Mouse (Mus musculus): ENCODE measurements at regions not wholly inside any gene's neighbourhood (a gene's known extent, or its start where the extent isn't known, plus 50 kb on each side); places are given as distances from the start of the nearest gene placed in this dataset.

DNA sequence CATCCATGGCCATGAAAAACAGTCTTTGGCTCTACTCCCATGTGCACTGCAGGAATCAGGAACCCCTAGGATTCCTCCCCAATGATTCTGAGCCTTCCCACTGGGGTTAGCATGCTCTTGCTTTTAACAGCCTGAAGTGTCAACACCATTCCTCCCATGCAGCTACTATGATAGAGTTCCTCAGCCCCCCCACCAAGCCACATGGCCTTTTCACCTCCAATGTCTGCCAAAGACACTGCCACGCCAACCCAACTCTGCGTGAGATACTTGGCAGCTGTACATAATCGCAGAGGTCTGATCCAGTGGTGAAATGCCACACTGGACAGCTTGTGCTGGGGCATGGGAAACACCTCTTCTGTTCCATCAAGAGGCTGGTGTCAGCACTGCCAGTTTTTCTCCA lies 128.6 kb upstream of the H2al1a start:
- no peak for DNase-seq (ENCODE audit: low spot score in 2 of 2)

DNA sequence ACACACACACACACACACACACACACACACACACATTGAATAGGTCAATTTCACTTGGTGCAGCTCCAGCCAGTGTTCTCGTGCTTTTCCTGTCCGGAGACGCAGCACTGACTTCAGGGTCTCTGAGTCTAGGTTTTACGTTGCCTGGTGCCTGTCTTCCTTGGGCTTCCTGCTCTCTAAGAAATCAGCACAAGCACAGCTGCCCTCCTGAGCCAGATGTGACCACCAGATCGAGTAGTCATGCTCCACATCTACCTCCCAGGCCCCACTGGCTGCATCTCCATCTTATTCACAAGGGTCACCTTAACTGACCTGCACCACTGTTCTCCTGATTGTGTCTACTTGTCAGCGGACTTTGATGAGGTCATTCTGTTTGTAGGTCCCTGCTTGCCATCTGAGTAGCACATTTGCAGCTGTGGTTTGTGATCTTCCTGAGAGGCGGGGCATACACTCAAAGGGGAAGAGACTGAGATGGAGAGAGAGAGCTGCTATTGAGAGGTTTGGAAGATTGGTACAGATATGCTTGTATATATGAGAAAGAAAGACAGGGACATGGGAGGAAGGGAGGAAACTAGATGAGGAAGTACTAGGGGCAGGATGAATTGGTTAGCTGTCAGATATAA lies 118.8 kb upstream of the H2al1a start:
- no peak for DNase-seq (ENCODE audit: low spot score in 2 of 2)

DNA sequence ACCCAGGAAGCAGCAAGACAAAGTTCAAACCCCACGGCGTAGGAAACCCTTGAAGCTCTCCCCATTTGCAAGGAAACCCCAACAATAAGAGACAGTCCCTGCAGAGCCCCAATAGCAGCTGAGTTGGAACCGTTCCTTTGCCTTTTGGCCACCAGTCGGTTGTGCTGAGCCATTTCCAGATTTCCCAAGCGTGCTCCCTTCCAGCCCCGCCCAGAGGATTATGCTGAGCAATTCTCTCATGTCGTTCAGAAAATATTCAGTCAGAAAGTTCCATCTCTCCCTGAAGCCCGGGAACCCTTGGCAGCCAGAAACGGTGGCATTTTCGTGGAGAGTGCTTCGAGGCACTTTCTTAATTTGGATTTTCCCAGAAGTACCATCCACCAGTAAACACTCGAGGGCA lies 117.2 kb upstream of the H2al1a start:
- DNase-seq (ENCODE audit: low spot score in 2 of 2), result no peak

DNA sequence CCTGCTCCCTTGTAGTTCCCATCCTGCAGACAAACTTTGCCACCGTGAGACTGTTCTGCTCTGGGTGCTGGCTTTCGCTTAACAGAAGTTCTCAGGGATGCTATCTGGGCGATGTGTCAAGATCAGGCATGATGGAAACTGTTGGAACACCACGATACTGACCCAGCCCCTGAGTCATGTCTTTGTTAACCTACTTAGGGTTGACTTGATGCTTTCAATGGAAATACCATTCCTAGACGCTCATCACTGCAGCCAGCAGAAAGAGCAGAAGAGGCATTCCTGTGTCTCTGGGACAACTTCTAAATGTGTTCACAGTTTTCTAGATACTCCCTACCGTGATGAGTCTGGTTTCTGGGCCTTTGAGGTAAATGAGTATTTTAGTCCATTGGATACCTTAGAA lies 108.2 kb upstream of the H2al1a start:
- no peak for DNase-seq (ENCODE audit: low spot score in 2 of 2)

DNA sequence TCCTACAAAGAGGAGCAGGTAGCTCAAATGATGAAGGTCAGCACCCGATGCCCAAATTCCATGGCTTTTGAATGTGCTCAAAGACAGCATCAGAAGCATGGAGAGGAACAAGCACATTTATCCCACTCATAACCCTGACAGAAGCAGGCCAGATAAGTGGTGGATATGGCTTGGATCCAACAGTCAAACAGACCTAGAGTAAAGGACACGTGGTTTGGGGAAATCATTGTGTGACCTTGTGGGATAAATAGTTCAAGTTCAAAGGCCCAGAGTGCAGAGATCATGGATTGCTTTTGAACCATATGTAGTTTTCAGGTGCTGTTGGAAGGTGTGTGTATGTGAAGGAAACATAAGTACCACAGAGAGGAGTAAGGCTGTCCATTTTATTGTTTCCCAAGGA lies 94.9 kb upstream of the H2al1a start:
- no peak for DNase-seq (ENCODE audit: low spot score in 2 of 2)

DNA sequence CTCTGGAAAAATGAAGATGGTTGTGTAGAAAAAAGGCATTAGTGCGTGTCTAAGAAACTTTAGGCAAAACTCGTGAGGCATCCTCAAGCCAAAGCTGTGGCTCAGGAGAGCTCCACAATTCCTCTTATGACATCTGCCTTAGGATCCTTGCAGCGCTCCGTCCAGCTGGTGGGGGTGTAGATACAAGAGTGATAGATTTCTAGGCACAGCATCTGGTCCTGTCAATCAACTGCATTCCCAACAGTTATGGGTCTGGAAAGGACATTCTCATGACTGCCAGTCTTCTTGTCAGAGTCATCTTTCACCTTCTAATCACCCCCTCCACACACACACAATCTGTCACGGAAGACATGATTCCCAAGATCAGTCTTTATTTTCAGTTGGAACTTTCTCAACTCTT lies 89.2 kb upstream of the H2al1a start:
- no peak for DNase-seq (ENCODE audit: low spot score in 2 of 2)

DNA sequence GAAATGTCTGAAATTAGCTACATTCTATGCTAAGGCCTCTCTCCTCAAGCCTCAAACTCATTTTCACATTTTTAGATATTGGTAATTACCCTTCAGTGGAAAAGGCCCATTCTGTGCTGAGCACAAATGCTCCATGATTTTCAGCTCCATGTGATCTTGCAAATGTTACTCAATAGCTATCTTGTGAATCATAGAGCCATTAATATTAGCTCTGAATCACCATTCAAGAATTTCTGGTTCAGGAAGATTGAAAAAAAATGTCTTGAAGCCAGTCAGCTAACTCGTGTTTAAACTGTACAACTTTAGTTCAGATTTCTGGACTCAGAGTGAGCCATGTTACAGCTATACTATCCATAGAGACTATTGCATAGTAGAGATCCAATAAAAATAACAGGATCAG lies 86.2 kb upstream of the H2al1a start:
- DNase-seq (ENCODE audit: low spot score in 2 of 2), result no peak

DNA sequence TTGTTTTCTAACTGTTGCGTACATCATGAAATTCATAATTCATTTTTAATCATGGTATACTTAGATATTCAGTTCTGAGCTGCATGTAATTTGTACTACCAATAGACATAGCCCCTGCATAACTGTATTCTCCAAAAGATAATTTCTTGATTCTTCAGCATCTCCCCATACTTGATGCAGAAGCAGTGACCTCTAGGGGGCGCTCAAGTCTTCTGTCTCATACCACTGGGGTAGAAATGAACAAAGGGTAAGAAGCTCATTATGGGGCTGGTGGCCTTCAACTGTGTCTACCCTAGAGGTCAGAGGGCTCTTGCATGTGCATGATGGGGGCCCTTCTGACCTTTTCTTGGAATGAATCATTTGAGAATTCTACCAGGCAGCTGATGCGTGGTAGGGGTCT lies 85.6 kb upstream of the H2al1a start:
- peak; percentile 27 to 36 for DNase-seq (ENCODE audit: low spot score in 2 of 2)

DNA sequence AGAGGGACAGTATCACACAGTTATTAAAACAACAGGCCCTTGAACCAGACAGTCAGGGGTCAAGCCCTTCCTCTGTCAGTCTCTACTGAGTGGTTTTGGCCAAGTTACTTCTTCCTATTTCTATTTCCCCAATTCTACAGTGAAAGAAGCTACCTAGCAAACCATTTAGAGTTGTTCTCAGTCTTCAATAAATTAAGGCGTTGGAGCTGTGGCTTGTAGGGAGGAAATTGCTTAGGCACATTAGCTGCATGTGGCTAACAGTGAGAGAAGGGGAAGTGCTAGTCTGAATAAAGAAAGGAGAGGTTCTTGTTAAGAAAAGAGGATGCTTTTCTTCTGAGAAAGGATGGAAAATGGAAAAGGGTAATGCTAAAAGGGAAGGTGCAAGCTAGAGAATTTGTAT lies 60.0 kb upstream of the H2al1a start:
- DNase-seq (ENCODE audit: low spot score in 2 of 2), result no peak

DNA sequence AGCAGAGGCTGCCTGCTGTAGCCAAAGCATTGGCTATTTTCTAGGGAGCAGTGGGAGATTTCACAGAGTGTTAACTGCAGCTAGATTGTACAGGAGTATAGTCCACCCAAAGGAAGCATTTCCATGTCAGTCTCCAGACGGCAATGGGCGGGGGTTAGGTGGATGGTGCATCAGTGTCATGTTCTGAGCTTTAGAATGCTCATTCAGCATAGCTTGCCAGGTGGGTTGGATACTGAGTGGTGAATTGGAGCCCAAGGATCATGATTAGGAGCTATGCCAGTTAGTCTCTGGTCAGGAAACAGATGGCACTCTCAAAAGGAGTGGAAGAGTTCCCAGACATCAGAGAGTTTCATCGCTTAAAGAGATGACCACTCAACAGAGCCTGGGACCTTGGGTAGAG lies 53.5 kb upstream of the H2al1a start:
- no peak for DNase-seq (ENCODE audit: low spot score in 2 of 2)

Measured in right cerebral cortex, adult 2 months (tissue).